Mouse (Mus musculus): ENCODE data around the gene Tfip11. TPM values are rescaled to one million over a fixed set of nuclear protein-coding genes. Genes with fewer than 3 reads are reported as not detected.

Gene Tfip11
- polyA plus RNA-seq, 1 experiment from 2014 or later, result 19.0 TPM

DNA sequence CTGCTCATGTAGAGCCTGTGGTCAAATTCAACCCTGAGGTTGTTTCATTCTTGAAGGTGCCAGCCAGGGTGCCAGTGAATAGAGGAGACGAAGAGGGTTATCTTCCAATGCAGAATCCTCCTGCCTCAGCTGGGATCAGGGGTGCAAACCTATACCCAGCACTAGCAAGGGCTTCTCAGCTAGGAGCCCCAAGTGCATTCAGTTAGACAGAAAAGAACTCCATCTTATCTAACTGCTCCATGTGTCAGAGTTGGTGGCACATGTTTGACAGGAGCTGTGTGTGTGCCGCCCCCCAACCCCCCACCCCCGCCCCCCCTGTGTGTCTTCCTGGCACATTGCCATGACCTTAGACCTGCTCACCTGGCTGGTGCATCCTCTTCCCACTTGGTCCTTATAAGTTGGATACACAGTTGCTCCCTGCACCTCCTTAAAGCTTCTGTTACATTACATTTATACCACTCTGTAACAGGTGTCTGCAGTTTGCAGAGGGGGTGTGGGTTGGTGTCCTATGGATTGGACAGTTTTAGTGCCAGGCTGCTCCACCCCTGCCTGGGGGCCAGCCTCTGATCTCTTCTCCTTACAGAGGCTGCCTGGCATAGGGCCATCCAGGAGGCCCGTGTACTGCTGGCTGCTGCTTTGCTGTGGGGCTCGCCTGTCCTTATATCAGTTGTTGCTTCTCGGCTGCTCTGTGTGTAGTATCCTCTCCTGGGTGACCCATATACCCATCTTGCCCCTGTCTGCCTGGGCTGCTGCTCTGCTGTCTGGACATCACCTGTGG, 29.6 kb upstream of the Tfip11 start:
- Histone ChIP-seq H3K36me3 (ENCODE audit: control insufficient read depth, insufficient read depth, low read length) (no peaks in the 10 kb centered on the region), H3K27me3 (replicated peaks; ENCODE audit: control insufficient read depth, insufficient read depth, low read length) (no peaks in the 10 kb centered on the region), H3K9me3 (replicated peaks; ENCODE audit: control insufficient read depth, low read length) (no peaks in the 10 kb centered on the region), H3K4me1 (ENCODE audit: control insufficient read depth, insufficient read depth, low read length) (no peaks in the 10 kb centered on the region), H3K4me3 (ENCODE audit: low read depth, low read length) (no peak overlapping the region), H3K9ac (ENCODE audit: low read length) (no peak overlapping the region), H3K4me2 (ENCODE audit: low read length) (no peak overlapping the region), H3K27ac (ENCODE audit: low read depth, low read length) (no peak overlapping the region)
- ATAC-seq (no peak), DNase-seq (ENCODE audit: low spot score) (no peak)
- WGBS, result 74% methylated on average over 6 of the region's 6 CpGs

DNA sequence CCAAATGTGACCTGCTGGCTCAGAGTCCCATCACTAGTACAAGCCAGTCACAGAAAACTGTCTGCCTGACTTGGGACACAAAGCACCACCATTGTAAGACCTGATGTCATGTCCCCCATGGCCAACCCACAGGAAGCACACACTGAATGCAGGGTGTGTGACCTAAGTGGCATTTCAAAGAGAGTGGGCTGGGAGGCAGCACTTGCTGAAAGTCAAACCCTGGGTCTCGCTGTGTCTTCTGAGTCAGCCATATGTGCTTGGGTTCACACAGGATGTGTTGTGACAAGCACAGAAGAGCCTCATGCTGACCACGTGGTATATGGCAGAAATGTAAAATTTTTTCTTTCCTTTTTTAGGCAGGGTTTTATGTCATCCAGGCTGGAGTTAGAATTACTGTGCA, 28.9 kb upstream of the Tfip11 start:
- no peaks in the 10 kb centered on the region for H3K4me1 ChIP-seq (ENCODE audit: control insufficient read depth, insufficient read depth, low read length)
- DNase-seq (ENCODE audit: low spot score), result no peak
- no peaks in the 10 kb centered on the region for H3K36me3 ChIP-seq (ENCODE audit: control insufficient read depth, insufficient read depth, low read length)
- 81% methylated on average over 2 of the region's 2 CpGs for WGBS
- no peaks in the 10 kb centered on the region for H3K9me3 ChIP-seq (replicated peaks; ENCODE audit: control insufficient read depth, low read length)
- no peak overlapping the region for H3K9ac ChIP-seq (ENCODE audit: low read length)
- H3K4me2 ChIP-seq (ENCODE audit: low read length), result no peak overlapping the region
- no peaks in the 10 kb centered on the region for H3K27me3 ChIP-seq (replicated peaks; ENCODE audit: control insufficient read depth, insufficient read depth, low read length)
- no peak overlapping the region for H3K4me3 ChIP-seq (ENCODE audit: low read depth, low read length)
- ATAC-seq, result no peak
- no peak overlapping the region for H3K27ac ChIP-seq (ENCODE audit: low read depth, low read length)

GRCm38 (mm10) chr5:112298226-112298988, 27.8 kb upstream of the Tfip11 start:
- Histone ChIP-seq H3K4me1 (ENCODE audit: control insufficient read depth, insufficient read depth, low read length) (no peaks in the 10 kb centered on the region), H3K27me3 (replicated peaks; ENCODE audit: control insufficient read depth, insufficient read depth, low read length) (no peaks in the 10 kb centered on the region), H3K9me3 (replicated peaks; ENCODE audit: control insufficient read depth, low read length) (no peaks in the 10 kb centered on the region), H3K27ac (ENCODE audit: low read depth, low read length) (no peak overlapping the region; the same call in 1 of the 2 replicates), H3K4me2 (ENCODE audit: low read length) (no peak overlapping the region), H3K36me3 (ENCODE audit: control insufficient read depth, insufficient read depth, low read length) (no peaks in the 10 kb centered on the region), H3K4me3 (ENCODE audit: low read depth, low read length) (no peak overlapping the region), H3K9ac (ENCODE audit: low read length) (no peak overlapping the region)
- no peak for ATAC-seq
- 93% methylated on average over 12 of the region's 12 CpGs for WGBS
- DNase-seq (ENCODE audit: low spot score), result no peak

- DNase-seq (ENCODE audit: low spot score), result no peak
- Histone ChIP-seq H3K27me3 (replicated peaks; ENCODE audit: control insufficient read depth, insufficient read depth, low read length) (no peaks in the 10 kb centered on the region), H3K4me2 (ENCODE audit: low read length) (no peak overlapping the region), H3K36me3 (ENCODE audit: control insufficient read depth, insufficient read depth, low read length) (no peaks in the 10 kb centered on the region), H3K9me3 (replicated peaks; ENCODE audit: control insufficient read depth, low read length) (no peaks in the 10 kb centered on the region), H3K9ac (ENCODE audit: low read length) (no peak overlapping the region), H3K27ac (ENCODE audit: low read depth, low read length) (no peak overlapping the region), H3K4me1 (ENCODE audit: control insufficient read depth, insufficient read depth, low read length) (no peaks in the 10 kb centered on the region), H3K4me3 (ENCODE audit: low read depth, low read length) (no peak overlapping the region)
- ATAC-seq, result no peak
- WGBS, result 92% methylated on average over 4 of the region's 4 CpGs
These were observed 26.8 kb upstream of the Tfip11 start for GRCm38 (mm10) chr5:112299399-112299798.

DNA sequence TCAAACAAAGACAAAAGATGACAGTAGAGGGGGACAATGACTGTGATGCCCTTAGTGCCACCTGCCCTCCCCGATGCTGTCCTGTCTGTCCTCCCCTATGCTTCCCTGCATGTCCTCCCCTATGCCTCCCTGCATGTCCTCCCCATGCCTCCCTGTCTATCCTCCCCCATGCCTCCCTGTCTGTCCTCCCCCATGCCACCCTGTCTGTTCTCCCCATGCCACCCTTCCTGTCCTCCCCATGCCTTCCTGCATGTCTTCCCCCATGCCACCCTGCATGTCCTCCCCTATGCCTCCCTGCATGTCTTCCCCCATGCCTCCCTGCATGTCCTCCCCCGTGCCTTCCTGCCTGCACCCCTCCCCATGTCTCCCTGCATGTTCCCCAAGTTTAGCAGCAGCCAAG, 26.0 kb upstream of the Tfip11 start:
- Histone ChIP-seq H3K27ac (ENCODE audit: low read depth, low read length) (no peak overlapping the region), H3K27me3 (replicated peaks; ENCODE audit: control insufficient read depth, insufficient read depth, low read length) (no peaks in the 10 kb centered on the region), H3K36me3 (ENCODE audit: control insufficient read depth, insufficient read depth, low read length) (no peaks in the 10 kb centered on the region), H3K4me1 (ENCODE audit: control insufficient read depth, insufficient read depth, low read length) (no peaks in the 10 kb centered on the region), H3K4me3 (ENCODE audit: low read depth, low read length) (no peak overlapping the region), H3K9me3 (replicated peaks; ENCODE audit: control insufficient read depth, low read length) (no peaks in the 10 kb centered on the region), H3K9ac (ENCODE audit: low read length) (no peak overlapping the region), H3K4me2 (ENCODE audit: low read length) (no peak overlapping the region)
- WGBS, result 79% methylated on average over 2 of the region's 2 CpGs
- ATAC-seq, result no peak
- no peak for DNase-seq (ENCODE audit: low spot score)

- Histone ChIP-seq H3K36me3 (ENCODE audit: control insufficient read depth, insufficient read depth, low read length) (no peaks in the 10 kb centered on the region), H3K4me1 (ENCODE audit: control insufficient read depth, insufficient read depth, low read length) (no peaks in the 10 kb centered on the region), H3K9ac (ENCODE audit: low read length) (no peak overlapping the region), H3K9me3 (replicated peaks; ENCODE audit: control insufficient read depth, low read length) (no peaks in the 10 kb centered on the region), H3K27ac (ENCODE audit: low read depth, low read length) (no peak overlapping the region), H3K27me3 (replicated peaks; ENCODE audit: control insufficient read depth, insufficient read depth, low read length) (no peaks in the 10 kb centered on the region), H3K4me3 (ENCODE audit: low read depth, low read length) (no peak overlapping the region), H3K4me2 (ENCODE audit: low read length) (no peak overlapping the region)
- ATAC-seq (no peak), DNase-seq (ENCODE audit: low spot score) (no peak)
- WGBS, result 91% methylated on average over 6 of the region's 6 CpGs
These were observed 25.3 kb upstream of the Tfip11 start for GRCm38 (mm10) chr5:112300721-112301308.

GRCm38 (mm10) chr5:112301694-112302093, 24.5 kb upstream of the Tfip11 start:
- Histone ChIP-seq H3K4me2 (ENCODE audit: low read length) (no peak overlapping the region), H3K9ac (ENCODE audit: low read length) (no peak overlapping the region), H3K9me3 (replicated peaks; ENCODE audit: control insufficient read depth, low read length) (no peaks in the 10 kb centered on the region), H3K36me3 (ENCODE audit: control insufficient read depth, insufficient read depth, low read length) (no peaks in the 10 kb centered on the region), H3K27me3 (replicated peaks; ENCODE audit: control insufficient read depth, insufficient read depth, low read length) (no peaks in the 10 kb centered on the region), H3K27ac (ENCODE audit: low read depth, low read length) (no peak overlapping the region), H3K4me1 (ENCODE audit: control insufficient read depth, insufficient read depth, low read length) (no peaks in the 10 kb centered on the region), H3K4me3 (ENCODE audit: low read depth, low read length) (no peak overlapping the region)
- DNase-seq (ENCODE audit: low spot score) (no peak), ATAC-seq (no peak)
- WGBS, result 84% methylated on average over 4 of the region's 4 CpGs

- DNase-seq (ENCODE audit: low spot score) (no peak), ATAC-seq (no peak)
- Histone ChIP-seq H3K9me3 (replicated peaks; ENCODE audit: control insufficient read depth, low read length) (no peaks in the 10 kb centered on the region), H3K4me3 (ENCODE audit: low read depth, low read length) (no peak overlapping the region), H3K36me3 (ENCODE audit: control insufficient read depth, insufficient read depth, low read length) (no peaks in the 10 kb centered on the region), H3K4me2 (ENCODE audit: low read length) (no peak overlapping the region), H3K9ac (ENCODE audit: low read length) (no peak overlapping the region), H3K4me1 (ENCODE audit: control insufficient read depth, insufficient read depth, low read length) (no peaks in the 10 kb centered on the region), H3K27me3 (replicated peaks; ENCODE audit: control insufficient read depth, insufficient read depth, low read length) (no peaks in the 10 kb centered on the region), H3K27ac (ENCODE audit: low read depth, low read length) (no peak overlapping the region)
- 90% methylated on average over 5 of the region's 5 CpGs for WGBS
These were observed 23.8 kb upstream of the Tfip11 start for GRCm38 (mm10) chr5:112302310-112302709.

DNA sequence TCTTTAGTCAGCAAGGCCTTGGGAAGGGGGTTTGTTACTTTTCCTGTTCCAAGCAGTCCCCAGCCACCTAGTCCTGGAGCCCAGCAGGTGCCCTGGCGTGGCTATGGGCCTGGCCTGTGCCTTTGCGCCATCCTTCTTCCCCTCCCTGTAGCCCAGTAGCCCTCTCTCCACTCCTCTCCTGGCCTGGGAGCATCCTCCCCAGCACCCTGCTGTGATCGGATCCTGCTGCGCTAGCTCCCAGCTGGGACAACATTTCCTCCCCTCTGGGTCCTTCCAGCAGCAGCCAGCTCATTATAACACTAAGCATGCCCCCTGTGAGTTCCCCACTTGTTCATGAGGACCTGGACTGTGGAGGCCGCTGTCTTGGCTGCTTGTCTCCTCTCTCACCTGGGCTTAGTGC, 20.3 kb upstream of the Tfip11 start:
- Histone ChIP-seq H3K9ac (ENCODE audit: low read length) (no peak overlapping the region), H3K9me3 (replicated peaks; ENCODE audit: control insufficient read depth, low read length) (no peaks in the 10 kb centered on the region), H3K27me3 (replicated peaks; ENCODE audit: control insufficient read depth, insufficient read depth, low read length) (no peaks in the 10 kb centered on the region), H3K27ac (ENCODE audit: low read depth, low read length) (no peak overlapping the region), H3K4me1 (ENCODE audit: control insufficient read depth, insufficient read depth, low read length) (no peaks in the 10 kb centered on the region), H3K4me3 (ENCODE audit: low read depth, low read length) (no peak overlapping the region), H3K4me2 (ENCODE audit: low read length) (no peak overlapping the region), H3K36me3 (ENCODE audit: control insufficient read depth, insufficient read depth, low read length) (peaks cover 27% of the 10 kb centered on the region)
- no peak for DNase-seq (ENCODE audit: low spot score)
- 67% methylated on average over 5 of the region's 5 CpGs for WGBS
- ATAC-seq, result no peak

Data from forebrain, embryonic 14.5 days (tissue).